Mouse (Mus musculus) G1E (cell line): ENCODE data around the gene Ctbs. TPM values are rescaled to one million over a fixed set of nuclear protein-coding genes. Genes with fewer than 3 reads are reported as not detected.
A peak's percentile ranks its signal among the peaks of the same experiment; 100 is the strongest.

Experiments used
- ATAC-seq: 2 replicates; pipeline ENCODE4 v1.8.0; 2016; ENCODE audit warnings: mild to moderate bottlenecking; ENCODE audit not compliant: insufficient number of reproducible peaks, poor library complexity, low FRiP score, severe bottlenecking; ENCODE audit errors: extremely low read depth
- DNase-seq: peaks from one replicate; pipeline ENCODE4 v3.0.0; 2012; ENCODE audit warnings: low spot score
- H3K27me3 ChIP-seq: 2 replicates; pipeline ENCODE4 v1.6.1; 2012; ENCODE audit warnings: mild to moderate bottlenecking, low read length, inconsistent platforms; ENCODE audit not compliant: insufficient read depth
- H3K36me3 ChIP-seq: replicated peaks from 2 replicates; pipeline ENCODE3; 2012; ENCODE audit warnings: mild to moderate bottlenecking, inconsistent platforms
- H3K4me1 ChIP-seq: 2 replicates; pipeline ENCODE4 v1.6.1; 2012; ENCODE audit warnings: low read depth, low read length, inconsistent platforms, mixed read lengths; ENCODE audit not compliant: insufficient read depth
- H3K4me3 ChIP-seq: 2 replicates; pipeline ENCODE4 v1.5.1; 2012; ENCODE audit warnings: low read depth, mild to moderate bottlenecking, inconsistent platforms, low read length, moderate library complexity, mixed read lengths
- H3K9me3 ChIP-seq: replicated peaks from 2 replicates; pipeline ENCODE4 v1.6.1; 2012; ENCODE audit warnings: inconsistent platforms
- CTCF ChIP-seq: IDR thresholded peaks from 2 replicates; pipeline ENCODE4 v1.5.1; 2012; ENCODE audit warnings: low read depth, low read length, inconsistent platforms, mixed read lengths
- GATA1 ChIP-seq: IDR thresholded peaks from 2 replicates; pipeline ENCODE4 v1.6.1; 2012; ENCODE audit warnings: borderline replicate concordance, low read length, inconsistent platforms, mixed read lengths
- GATA2 ChIP-seq: IDR thresholded peaks from 2 replicates; pipeline ENCODE4 v1.6.1; 2012; ENCODE audit warnings: low read depth, low read length, inconsistent platforms, borderline replicate concordance
- POLR2AphosphoS5 ChIP-seq: IDR thresholded peaks from 2 replicates; pipeline ENCODE4 v1.6.1; 2012; ENCODE audit warnings: low read depth, low read length, inconsistent platforms; ENCODE audit not compliant: insufficient replicate concordance
- TAL1 ChIP-seq: conservative IDR thresholded peaks from 2 replicates; pipeline ENCODE4 v1.6.1; 2012; ENCODE audit warnings: low read depth, low read length, inconsistent platforms, mixed read lengths
- polyA plus RNA-seq: library from polyadenylated mRNA; stranded (reverse); fragments of >175 nt; gene quantifications from 2 replicates; pipeline ENCODE4 v1.2.3, GENCODE M21; 2012
- total RNA-seq, 2 experiments: library from RNA; stranded (forward) in 1 of 2; stranded (reverse) in 1 of 2; fragments of 200-1000 nt in 1 of 2; fragments of >200 nt in 1 of 2; fragmentation: Nextera tagmentation in 1 of 2; gene quantifications; 2 replicates each; pipeline ENCODE4 v1.2.3; 2014 to 2017

Ctbs gene
- total and polyA plus RNA-seq, 3 experiments = 14.7 to 40.9 (median 20.5) TPM

- no peak for DNase-seq
- 0 out of 2 replicates have a peak, but pooled peaks cover 5% of the 10 kb centered on the region for H3K9me3 ChIP-seq
- H3K4me3 ChIP-seq = peak overlapping the region; percentile 61; the same call in 1 of the 2 replicates
- ATAC-seq = no peak
- no peak for TF ChIP-seq GATA1
- no peak for TF ChIP-seq POLR2AphosphoS5
- no peak for TF ChIP-seq TAL1
- peaks cover 76% of the 10 kb centered on the region for H3K4me1 ChIP-seq
- no peaks in the 10 kb centered on the region for H3K27me3 ChIP-seq
- peaks cover 55% of the 10 kb centered on the region for H3K36me3 ChIP-seq
These were observed 42.4 kb upstream of the Ctbs start for GRCm38 (mm10) chr3:146407086-146407721.

GRCm38 (mm10) chr3:146410114-146410513, 39.5 kb upstream of the Ctbs start:
- Histone ChIP-seq H3K4me3 (no peak overlapping the region; the same call in 1 of the 2 replicates), H3K9me3 (no peaks in the 10 kb centered on the region), H3K36me3 (peaks cover 80% of the 10 kb centered on the region), H3K27me3 (no peaks in the 10 kb centered on the region), H3K4me1 (peaks cover 86% of the 10 kb centered on the region)
- DNase-seq (peak; percentile 49), ATAC-seq (peak; percentile 54)
- TF ChIP-seq GATA1 (no peak), TAL1 (no peak)

GRCm38 (mm10) chr3:146412008-146412407, 37.6 kb upstream of the Ctbs start:
- DNase-seq (no peak), ATAC-seq (no peak)
- Histone ChIP-seq H3K27me3 (no peaks in the 10 kb centered on the region), H3K9me3 (no peaks in the 10 kb centered on the region), H3K4me3 (no peak overlapping the region; the same call in 1 of the 2 replicates), H3K36me3 (peaks cover 88% of the 10 kb centered on the region), H3K4me1 (peaks cover 89% of the 10 kb centered on the region)
- no peak for TF ChIP-seq TAL1
- no peak for TF ChIP-seq GATA2
- TF ChIP-seq CTCF = no peak
- TF ChIP-seq POLR2AphosphoS5 = no peak
- TF ChIP-seq GATA1 = no peak

GRCm38 (mm10) chr3:146412480-146412879, 37.1 kb upstream of the Ctbs start:
- Histone ChIP-seq H3K27me3 (no peaks in the 10 kb centered on the region), H3K4me1 (peaks cover 87% of the 10 kb centered on the region), H3K4me3 (no peak overlapping the region), H3K36me3 (peaks cover 88% of the 10 kb centered on the region), H3K9me3 (no peaks in the 10 kb centered on the region)
- no peak for DNase-seq
- no peak for ATAC-seq
- TF ChIP-seq POLR2AphosphoS5 = no peak
- TF ChIP-seq GATA2 = no peak

GRCm38 (mm10) chr3:146413016-146413415, 36.6 kb upstream of the Ctbs start:
- peaks cover 88% of the 10 kb centered on the region for H3K36me3 ChIP-seq
- H3K4me1 ChIP-seq = peaks cover 82% of the 10 kb centered on the region
- ATAC-seq (no peak), DNase-seq (no peak)
- H3K4me3 ChIP-seq = no peak overlapping the region
- H3K27me3 ChIP-seq = no peaks in the 10 kb centered on the region
- no peak for TF ChIP-seq POLR2AphosphoS5
- TF ChIP-seq TAL1 = no peak
- no peak for TF ChIP-seq GATA2
- no peak for TF ChIP-seq CTCF
- TF ChIP-seq GATA1 = no peak
- no peaks in the 10 kb centered on the region for H3K9me3 ChIP-seq

GRCm38 (mm10) chr3:146413992-146414391, 35.6 kb upstream of the Ctbs start:
- H3K4me3 ChIP-seq = no peak overlapping the region
- ATAC-seq (no peak), DNase-seq (no peak)
- H3K9me3 ChIP-seq = no peaks in the 10 kb centered on the region
- TF ChIP-seq TAL1 = no peak
- TF ChIP-seq CTCF = no peak
- no peak for TF ChIP-seq GATA1
- no peak for TF ChIP-seq GATA2
- TF ChIP-seq POLR2AphosphoS5 = no peak
- H3K36me3 ChIP-seq = peaks cover 89% of the 10 kb centered on the region
- H3K4me1 ChIP-seq = peaks cover 74% of the 10 kb centered on the region
- H3K27me3 ChIP-seq = no peaks in the 10 kb centered on the region

GRCm38 (mm10) chr3:146414555-146414954, 35.0 kb upstream of the Ctbs start:
- DNase-seq = no peak
- Histone ChIP-seq H3K9me3 (no peaks in the 10 kb centered on the region), H3K36me3 (peaks cover 91% of the 10 kb centered on the region), H3K4me1 (peaks cover 68% of the 10 kb centered on the region), H3K27me3 (no peaks in the 10 kb centered on the region), H3K4me3 (no peak overlapping the region)
- TF ChIP-seq GATA2 = no peak
- TF ChIP-seq POLR2AphosphoS5 = no peak
- TF ChIP-seq CTCF = no peak
- TF ChIP-seq GATA1 = no peak
- TF ChIP-seq TAL1 = no peak
- no peak for ATAC-seq
